Mouse (Mus musculus): Measurements from ENCODE around the gene Adgrf1. TPM values are rescaled to one million over a fixed set of nuclear protein-coding genes. Genes with fewer than 3 reads are reported as not detected.

The Adgrf1 gene
- not detected in 2 replicates for polyA plus RNA-seq (2012; ENCODE audit: low replicate concordance)

DNA sequence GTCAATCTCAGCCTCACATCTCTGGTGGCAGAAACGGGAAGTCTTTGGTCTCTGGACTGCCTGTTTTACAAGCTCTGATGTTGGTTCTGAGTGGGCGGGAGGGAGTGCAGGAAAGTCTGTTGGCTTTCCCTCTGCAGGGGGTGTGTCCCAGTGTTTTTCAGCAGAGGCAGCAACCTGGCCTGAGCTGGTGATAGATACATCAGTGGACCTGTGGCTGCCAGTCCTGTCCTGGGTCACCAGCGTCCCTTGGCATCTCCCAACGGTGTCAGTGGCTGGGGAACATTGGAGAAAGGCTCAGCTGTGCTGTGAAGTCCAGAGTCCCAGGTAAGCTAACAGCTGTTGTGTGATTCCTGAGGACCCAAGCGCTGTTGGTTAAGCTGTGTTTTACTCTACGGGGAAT, at the start of gene Adgrf1:
TSS of gene Adgrf1 (plus strand) at position 169 of the 400 bp plus-strand sequence.

DNA sequence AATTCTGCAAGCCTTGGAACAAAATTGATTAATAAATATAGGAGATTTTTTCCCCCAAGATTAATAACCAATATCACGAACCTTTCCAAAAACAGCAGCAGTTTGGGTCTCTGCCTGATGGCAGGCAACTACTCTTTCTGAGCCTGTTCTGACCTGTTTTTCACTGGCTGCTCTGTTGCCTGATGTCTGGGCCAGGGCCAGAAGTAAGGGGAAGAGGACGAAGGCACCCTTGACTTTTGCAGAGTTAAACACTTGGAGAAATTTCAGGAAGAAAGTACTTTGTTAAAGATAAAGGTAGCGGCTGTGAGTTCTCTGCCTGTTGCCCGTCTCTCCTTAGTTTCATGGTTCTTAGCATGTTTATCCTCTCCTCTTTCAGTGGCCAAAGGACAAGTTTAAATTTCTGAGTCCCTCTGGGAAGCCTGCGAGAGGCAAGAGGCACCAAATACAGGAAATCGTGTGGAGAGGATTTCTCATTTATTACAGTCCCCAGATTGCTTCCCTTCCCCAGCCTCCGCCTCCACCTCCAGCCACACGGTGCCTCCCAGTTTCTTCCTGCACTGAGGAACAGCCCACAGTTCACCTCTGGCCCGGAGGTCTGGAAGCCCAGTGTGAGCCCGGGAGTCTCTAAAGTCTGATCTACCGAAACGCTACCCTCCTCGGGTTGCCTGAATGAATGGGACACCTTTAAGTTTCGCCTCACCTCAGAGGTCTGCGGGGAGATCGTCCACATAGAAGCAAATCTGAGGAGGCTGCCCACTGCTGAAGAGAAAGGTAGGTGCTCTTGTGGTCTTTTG, 89.9 kb downstream of the Adgrf1 start, which contains the start of gene Adgrf5:
TSS of gene Adgrf5 (plus strand) at position 626 of the 794 bp plus-strand sequence.

Other genes starting within 250 kb of the Adgrf1 start
- 0.05 and 0.28 TPM in 2 replicates for gene Adgrf5, start 90.1 kb downstream of the Adgrf1 start, polyA plus RNA-seq (2012; ENCODE audit: low replicate concordance)
- not detected in 2 replicates for gene Mep1a, start 232.5 kb downstream of the Adgrf1 start, polyA plus RNA-seq (2012; ENCODE audit: low replicate concordance)